Mouse (Mus musculus) natural killer cell, adult 2 months (primary cell): Measurements from ENCODE around the gene Arhgef3.
"Not testable (repeated sequence)": the region's sequence is repeated elsewhere in the genome, so short reads cannot be mapped to it uniquely, and the experiment has no call there.

ENCODE experiments used
- DNase-seq, 2 experiments: peaks; one replicate each; pipeline ENCODE4 v3.0.0; 2022; ENCODE audit warnings: low spot score in 2 of 2

The Arhgef3 gene

DNA sequence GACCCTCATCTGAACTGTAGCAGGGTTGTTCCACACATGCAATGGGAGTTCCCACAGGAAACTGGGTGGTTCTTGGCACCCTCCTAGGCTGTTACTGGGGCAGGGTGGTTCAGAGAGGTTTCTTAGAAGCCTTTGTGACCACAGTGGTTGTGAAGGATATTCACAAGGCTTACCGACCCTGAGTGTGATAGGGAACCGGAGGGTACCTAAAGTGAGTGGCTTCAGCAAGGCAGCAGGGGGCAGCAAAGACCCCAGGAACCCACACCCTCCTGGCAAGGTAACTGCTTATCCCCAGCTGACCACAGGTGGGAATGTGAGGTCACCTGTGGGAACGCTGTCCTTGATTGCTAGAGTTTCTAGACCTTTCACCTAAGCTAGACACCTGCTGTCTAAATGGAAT, 77.8 kb downstream of the Arhgef3 start:
- DNase-seq, result peak; percentile 69 to 71

DNA sequence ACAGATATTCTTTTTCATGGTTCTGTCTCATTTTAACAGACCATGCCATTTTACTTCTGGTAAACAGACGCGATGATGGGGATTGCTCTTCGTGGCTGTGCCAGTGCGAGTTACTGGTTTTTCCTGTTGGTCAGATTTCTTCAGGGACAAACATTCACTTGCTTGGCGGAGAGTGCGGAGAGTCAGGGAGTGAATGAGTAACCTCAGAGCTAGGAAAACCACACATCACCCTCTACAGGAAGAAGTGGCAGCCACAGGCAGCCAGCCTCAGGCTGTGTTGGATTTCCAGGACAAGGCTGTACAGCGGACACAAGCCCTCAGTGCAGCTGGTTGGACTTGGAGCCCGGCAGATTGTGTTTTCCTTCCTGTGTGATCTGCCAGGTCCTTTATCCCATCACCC, 82.3 kb downstream of the Arhgef3 start:
- no peak for DNase-seq

DNA sequence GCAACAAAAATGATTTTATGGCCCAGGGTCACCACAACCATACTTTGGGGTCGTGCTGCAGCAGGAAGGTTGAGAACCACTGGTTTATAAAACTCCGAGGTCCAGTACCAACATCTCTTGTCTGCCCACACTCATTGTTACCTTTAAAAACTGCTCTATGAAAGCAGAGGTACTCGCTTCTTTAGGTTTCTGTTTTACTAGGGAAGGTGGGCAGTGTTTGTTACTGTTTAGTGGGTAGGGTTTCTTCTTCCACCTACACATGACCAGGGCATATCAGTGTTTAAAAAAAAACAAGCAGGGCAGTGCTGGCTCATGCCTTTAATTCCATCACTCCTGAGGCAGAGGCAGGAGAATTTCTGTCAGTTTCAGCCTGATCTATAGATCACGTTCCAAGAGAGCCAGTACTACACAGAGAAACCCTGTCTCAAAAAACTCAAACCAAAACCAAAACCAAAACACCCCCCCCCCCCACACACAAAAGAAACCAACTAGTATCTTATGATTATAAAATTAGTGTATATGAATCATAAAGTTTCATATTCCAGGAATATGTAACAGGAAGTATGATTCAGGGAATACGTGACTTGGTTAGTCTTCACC, 83.9 kb downstream of the Arhgef3 start:
- no peak for DNase-seq

DNA sequence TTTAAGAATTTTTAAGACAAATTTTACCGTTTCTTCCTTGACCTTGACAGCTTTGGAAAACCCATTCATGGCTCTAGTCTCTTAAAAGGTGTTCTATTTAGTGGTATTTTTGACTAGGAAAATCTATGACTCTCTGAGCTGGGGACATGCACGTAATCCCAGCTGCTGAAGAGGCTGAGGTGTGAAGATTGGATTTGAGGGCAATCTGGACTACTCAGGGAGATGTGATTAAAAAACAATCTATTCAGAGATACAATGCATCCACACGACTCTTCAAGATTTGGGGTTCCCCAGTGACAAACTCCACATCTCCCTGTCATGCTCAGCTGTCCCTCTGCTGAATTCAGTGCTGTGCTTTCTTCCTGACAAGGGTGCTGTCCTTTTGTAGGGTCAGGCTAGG, 84.4 kb downstream of the Arhgef3 start:
- no peak for DNase-seq

DNA sequence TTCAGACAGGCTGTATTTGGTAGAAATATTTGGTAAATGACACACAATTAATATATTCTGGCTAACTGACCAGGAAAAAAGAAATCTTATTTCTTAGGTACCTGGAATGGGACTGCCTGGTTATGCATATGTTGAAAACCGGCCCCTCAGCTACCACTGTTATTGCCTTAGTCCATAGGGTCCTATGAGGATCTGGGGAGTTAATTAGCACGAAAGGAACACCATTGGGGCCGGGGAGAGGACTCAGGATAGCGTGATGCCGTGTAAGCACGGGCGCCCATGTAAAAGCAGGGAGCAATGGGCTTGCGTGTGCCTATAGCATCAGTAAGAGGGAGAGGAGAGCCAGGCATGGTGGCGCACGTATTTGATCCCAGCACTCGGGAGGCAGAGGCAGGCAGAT, 85.2 kb downstream of the Arhgef3 start:
- no peak for DNase-seq

DNA sequence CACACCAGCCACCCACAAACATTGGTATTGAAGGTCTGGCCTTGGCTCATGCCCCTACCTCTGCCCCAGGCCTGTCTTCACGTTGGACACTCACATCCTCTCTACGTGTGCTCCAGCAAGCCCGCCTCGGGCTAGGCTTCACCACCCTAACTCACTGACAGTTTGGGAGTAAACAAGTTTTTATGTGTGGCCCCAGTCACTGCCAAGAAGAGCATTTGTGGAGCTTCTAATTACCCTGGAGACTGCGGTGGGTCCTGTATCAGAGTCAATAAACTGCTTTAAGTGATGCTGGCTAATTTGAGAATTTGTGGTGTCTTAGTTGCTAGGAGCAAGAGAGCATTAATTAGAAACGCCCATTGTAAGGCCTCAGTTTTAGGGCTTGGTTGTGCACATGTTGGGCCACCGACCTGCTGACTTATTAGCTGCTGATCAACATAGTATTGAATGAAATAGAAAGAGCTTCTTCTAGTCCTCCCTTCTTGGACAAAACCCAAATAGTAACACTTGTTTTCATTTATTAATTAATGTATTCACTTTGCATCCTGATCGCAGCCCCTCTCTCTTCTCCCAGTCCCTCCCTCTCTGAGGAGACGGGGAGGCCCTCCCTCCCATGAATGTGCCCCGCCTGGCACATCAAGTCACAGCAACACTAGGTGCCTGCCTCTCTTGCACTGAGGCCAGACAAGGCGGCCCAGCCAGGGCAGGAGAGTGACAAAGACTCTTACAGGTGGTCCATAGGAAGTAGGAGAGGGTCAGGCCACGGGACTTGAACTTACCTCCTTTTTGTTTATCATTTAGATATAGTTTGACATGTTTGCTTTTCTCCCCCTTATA, 86.3 kb downstream of the Arhgef3 start:
- DNase-seq, result no peak

DNA sequence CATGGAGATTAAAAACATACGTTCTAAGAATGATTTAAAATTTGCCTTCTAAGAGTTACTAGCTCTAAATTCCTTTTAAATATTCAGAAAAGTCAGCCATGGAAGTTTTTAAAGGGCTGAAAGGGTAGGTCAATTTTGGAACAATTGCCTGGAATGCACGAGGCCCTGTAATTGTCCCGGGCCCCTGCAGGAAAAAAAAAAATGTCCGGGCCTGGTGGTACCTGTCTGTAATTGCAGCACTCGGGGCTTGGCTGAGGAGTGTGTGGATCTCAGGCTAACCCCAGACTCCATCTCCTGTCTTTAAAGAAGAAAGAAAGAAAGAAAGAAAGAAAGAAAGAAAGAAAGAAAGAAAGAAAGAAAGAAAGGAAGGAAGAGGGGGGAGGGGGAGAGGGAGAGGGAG, 87.1 kb downstream of the Arhgef3 start:
- DNase-seq, result no peak

DNA sequence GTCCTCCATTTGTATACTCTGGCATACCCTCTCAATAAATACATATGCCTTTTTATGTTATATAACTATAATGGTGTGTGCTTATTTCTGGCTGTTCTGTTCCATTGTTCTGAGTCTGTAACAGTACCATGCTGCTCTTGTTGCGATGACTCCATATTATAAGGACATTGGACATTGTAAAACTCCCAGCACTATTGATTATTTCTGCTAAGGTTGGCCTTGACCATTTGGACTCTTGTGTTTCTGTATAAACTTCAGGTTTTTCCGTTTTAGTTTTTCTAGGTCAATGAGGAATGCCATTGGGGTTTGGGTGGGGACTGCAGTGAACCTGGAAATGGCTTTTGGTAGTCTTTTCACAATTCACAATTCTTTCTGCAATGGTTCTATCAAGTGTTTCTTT, 90.0 kb downstream of the Arhgef3 start:
- DNase-seq, result no peak

DNA sequence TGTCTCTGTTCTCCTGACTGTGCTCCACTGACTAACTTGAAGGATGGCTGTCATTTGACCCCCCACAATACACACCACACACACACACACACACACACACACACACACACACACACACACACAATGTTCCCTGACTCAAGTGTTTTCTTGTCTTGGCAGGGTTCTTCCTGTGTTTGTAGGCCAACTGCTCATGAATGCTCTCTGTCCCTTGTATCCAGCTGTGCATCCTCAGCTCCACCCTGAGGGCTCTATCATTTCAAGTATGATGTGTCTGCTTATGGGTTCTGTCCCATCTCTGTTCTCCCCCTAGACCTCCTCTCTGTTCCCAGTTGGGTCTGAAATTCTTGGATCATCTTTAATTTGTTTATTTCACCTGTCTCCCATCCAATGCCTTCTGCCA, 91.7 kb downstream of the Arhgef3 start:
- no peak for DNase-seq

DNA sequence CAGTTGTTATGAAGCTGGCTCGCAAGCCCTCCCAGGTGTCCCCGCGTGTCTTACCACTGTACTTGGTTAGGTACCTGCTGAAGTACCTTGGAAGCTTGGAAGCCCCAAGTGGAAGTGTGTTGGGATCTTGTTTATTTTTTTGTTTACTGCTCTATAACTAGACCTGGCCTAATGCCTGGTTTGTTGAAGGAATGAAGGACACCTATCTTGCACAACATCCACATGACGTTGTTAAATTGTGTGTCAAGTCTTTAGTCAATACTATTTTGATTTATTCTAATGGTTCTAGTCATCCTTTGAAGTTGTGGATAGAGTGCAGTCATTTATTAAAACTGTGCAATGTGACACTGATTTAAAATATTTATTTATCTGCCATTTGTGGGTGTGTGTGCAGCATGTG, 94.8 kb downstream of the Arhgef3 start:
- DNase-seq, result no peak

DNA sequence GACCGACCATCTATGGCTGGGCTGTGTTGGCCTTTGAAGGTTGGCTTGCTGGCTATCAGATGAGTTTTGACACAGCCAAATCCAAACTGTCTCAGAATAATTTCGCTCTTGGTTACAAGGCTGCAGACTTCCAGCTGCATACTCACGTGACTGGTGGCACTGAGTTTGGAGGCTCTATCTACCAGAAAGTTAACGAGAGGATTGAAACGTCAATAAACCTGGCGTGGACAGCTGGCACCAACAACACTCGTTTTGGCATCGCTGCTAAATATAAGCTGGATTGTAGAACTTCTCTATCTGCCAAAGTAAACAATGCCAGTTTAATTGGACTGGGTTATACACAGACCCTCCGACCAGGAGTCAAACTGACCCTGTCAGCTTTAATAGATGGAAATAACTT, 96.1 kb downstream of the Arhgef3 start:
- not testable (repeated sequence) for DNase-seq

DNA sequence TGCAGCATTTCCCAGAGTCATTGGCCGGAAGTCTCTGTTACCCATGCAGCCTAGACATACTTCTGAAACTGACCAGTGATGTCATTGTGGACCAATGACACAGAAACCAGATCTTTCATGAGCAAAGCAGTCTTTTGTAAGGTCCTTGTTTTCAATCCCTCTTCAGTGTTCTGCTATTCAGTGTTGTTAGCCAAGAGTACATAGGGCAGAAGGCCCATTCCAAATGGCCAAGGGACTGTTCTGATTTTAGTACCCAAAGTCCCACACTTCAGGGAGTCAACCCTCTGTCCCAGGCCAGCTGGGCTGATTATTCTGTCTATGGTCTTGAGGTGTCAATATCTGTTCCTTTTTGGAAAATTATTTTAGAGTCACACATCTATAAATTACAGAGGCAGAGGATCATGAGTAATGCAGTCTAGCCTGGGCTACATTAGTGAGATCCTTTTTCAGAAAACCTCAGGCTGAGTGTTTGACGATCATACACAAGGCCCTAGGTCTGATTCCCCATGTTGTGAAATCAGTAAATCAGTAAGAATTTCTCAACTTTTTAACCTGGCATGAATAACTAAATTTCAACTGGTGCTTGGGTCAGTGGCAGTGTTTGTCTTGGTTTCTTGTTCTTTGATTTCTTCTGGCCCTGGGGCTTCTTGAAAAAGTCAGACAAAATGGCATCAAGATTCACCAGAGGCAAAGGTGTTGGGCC, 97.2 kb downstream of the Arhgef3 start:
- no peak for DNase-seq

DNA sequence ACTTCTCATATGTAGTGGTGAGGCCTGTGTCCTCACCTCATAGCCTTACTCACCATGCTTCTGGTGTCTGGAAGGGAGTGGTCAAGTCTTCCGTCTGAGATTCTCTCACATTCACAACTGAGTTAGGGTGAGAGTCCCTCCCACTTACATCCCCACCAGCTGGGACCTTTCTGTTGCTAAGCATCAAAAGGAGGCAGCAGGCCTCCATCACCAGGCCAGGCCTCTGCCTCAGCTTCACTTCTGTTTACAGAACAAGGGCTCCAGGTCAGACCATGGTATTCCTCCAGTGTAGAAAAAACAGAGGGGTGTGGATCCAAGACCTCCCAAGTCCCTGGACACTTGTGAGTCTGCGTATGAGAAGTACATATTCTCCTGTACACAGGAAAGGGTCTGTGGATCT, 99.5 kb downstream of the Arhgef3 start:
- no peak for DNase-seq

DNA sequence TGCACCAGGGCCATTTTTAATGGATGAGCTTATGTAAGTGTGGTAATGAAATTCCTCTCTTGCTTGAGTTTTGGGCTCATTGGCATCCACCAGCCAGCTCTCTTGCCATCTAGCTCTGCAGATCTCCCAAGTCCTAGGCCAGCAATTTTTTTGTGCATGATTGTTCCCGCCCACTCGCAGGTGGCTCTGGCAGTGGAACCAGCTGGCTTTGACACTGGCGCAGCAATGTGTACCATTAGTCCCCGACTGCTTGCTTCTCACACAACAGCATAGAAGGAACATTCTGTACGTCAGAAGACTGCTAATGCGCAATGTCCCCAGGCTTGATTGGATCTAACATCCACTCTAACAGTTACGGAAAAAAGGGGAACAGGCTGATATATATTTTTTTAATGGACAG, 105.0 kb downstream of the Arhgef3 start:
- no peak for DNase-seq

DNA sequence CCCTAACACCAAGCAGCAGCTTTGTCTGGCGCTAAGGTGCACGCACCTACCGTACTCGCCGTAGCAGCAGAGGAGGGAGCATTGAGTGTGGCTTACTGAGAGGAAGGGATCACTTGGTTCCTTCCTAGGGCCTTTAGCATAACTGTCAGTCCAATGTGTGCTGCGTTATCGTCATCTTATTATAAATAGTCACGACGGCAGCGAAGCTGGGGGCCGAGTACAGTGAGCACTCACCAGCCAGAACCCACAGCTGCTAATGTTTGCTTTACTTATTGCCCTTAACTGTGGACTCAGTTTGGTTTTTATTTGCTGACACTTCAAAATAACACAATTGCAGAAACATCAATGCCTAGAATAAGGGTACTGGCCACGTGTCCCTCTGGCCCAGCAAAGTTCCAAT, 105.6 kb downstream of the Arhgef3 start:
- no peak for DNase-seq

DNA sequence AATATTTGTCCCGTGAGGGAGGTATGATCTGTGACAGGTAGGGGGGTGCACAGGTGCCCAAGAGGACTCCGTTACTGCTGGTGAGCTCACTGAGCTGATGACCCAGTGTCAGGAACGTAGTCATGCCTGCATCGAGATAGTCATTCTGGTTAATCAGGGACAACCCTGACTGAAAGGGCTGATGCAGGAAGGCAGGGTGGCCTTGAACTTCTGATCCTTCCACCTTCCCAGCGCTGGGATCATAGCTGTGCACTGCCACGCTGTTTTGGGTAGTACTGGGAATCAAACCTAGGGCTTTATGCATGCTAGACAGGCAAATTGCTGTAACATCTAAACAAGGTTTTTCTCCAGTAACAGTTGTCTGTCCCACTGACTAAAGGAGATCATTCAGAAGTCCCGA, 109.9 kb downstream of the Arhgef3 start:
- no peak for DNase-seq

DNA sequence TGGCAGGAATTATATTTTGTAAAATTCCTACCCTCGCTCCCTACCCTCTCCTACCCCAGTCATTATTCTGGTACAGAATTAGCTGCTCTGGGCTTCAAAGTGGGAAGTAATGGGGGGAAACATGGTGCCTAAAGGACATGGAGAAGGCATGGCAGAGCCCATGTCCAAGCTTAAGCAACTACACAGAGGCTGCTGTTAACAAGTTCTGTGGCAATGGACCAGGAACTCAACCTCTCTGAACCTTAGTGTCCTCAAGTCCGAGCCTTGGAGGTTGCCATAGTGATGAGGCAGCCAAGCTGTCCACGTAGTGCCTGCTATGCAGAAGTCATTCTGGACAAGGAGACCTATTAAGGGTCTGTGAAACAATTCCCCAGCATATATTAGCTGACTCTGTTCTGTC, 111.6 kb downstream of the Arhgef3 start:
- DNase-seq, result no peak

DNA sequence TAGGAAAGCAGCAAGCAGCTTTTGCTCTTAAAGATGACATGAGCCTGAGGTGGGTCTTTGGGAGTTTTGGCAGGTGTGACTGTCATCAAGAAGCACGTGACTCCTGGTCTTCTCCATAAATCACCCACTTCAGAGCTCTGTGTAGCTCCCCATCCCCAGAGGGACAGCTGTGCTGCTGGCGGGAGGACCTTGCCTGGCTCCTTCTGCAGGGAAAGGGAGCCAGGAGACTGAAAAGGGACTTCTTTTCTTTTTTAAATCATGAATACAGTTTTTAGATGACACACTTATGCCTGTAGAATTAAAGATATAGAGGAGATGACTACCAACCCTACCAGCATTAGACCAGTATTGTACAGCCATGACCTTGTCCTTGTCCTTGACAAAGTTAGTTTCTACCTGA, 113.6 kb downstream of the Arhgef3 start:
- DNase-seq, result no peak

DNA sequence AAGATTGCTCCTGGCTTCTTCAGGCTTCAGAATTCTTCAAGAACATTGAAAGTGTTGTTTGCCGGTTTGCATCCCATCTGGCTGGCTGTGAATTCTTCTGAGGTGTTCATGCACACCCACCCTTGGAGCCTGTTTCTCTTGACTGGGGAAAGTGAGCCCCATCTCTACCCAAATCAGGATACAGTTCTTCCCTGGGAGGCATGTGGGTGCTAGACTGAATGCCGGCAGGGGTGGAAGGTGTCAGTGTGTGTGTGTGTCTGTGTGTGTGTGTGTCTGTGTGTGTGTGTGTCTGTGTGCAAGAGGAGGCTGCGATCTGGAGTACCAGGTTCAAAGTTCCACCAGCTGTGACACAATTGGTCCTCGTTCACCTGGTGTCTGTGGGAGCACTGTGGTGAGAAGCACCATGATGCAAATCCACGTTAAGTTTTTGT, 114.3 kb downstream of the Arhgef3 start:
- DNase-seq, result no peak

DNA sequence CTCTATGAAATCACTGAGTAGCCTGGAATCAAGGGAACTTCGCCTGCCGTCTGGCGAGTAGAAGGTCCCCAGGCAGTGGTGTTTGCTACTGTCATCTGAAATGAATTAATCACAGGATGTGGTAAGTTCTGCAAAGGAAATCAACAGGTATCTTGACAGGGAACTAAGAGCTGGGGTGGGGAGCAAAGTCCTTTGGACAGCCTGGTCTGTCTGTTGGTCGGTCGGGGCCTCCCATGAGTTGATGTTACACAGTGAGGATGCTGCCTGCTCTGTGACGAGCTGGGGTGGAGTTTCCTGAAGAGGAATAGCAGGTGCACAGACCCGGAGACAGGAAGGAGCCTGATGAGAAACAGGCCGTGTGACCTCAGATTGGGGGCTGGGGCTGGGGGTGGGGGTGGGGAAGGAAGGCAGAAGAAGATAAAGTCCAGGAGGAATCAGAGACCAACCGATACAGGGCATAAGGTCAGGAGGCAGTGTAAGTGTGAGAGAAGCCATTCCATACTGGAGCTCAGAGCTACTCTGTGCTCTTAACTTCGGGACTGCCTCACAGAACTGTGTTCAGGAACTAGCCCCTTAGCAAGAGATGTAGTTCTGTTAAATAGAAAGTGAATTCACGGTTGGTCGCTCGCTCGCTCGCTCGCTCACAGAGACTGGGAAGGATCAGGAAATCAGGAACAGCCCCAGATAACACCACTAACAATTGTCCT, 114.9 kb downstream of the Arhgef3 start:
- DNase-seq, result peak; percentile 73 to 85

DNA sequence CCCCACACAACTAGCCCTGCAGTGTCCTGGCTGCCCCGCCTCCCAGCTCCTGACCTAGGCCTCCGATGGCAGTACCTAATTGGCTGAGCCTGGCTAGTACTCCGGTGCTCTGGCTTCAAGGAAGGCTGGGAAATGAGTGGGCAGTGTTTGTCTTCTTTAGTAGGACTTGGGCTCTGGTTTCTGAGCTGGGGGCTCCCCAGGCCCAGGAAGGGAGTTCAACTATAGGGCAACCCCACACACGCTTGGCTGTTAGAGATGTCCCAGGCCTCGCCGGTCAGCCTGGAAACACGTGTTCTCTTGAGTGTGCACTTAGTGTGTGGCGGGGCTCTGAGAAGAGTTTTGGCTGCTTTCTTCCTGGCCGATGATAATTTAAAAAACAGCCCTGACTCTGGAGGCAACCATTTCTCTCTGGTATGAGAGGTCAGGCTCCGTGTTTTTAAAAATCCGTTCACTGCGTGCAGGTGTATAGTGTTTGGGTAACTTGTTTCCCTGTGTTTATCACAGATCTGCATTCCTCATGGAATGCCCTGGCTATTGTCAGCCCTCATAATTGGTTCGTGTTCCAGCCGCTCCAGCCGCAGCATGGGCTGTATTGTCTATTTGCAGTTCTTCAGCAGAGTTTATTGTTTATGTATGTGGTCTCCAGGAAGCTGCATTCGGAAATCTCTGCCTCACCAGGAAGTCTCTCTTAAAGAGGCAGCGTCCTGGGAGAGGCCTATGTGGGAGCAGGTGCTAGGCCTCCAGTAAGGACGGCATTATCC, 115.7 kb downstream of the Arhgef3 start:
- no peak for DNase-seq

DNA sequence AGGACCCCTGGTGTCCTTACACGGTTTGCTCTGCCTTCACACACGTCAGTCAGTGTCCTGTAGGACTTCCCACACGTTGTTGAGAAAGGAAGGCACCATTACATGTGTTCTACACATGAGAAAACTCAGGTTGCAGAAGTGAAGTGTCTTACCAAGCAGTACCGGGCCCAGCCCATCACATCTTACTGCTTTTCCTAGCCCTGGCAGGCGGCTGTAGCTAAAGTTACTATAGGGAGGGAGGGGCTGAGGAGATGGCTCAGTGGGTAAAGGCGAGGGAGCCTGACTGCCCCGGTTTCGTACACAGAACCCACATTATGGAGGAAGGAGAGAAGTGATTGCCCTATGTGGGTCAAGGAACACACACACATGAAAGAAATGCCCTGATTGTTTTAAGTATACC, 116.8 kb downstream of the Arhgef3 start:
- no peak for DNase-seq
